Mouse (Mus musculus): ENCODE measurements around the gene Ltbp2.

DNA sequence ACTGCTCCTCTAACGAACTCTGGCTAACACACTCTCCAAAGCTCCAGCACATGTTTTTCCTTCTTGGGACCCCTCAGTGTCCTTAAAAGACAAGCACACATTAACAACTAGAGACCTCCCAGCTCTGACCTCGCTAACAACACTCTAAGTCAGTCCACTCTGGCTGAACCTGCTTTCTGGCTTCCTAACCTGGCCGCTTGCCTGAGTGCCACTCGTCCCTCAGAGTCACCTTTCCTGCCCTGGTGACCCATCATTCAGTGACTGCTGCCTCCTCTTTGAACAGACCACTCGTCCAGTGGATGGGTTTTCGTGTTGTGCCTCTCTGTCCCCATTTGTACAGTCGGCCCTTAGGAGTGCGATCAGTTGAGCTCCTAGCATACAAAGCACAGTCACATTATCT, 19.8 kb downstream of the Ltbp2 start:
- TF ChIP-seq POLR2A (IDR thresholded peaks at IDR 0.05; ENCODE audit: insufficient read depth, low read depth, low read length) (no peak), CTCF (IDR thresholded peaks at IDR 0.05) (no peak), EP300 (IDR thresholded peaks at IDR 0.05; ENCODE audit: insufficient read depth, low read depth, low read length) (no peak)

All from heart, adult 2 months (tissue).